Mouse (Mus musculus): Measurements from ENCODE around the gene Slco2a1. TPM values are rescaled to one million over a fixed set of nuclear protein-coding genes. Genes with fewer than 3 reads are reported as not detected.

The Slco2a1 gene
- polyA plus RNA-seq (2017; shearing (Covaris generic)), result 0.32 TPM

DNA sequence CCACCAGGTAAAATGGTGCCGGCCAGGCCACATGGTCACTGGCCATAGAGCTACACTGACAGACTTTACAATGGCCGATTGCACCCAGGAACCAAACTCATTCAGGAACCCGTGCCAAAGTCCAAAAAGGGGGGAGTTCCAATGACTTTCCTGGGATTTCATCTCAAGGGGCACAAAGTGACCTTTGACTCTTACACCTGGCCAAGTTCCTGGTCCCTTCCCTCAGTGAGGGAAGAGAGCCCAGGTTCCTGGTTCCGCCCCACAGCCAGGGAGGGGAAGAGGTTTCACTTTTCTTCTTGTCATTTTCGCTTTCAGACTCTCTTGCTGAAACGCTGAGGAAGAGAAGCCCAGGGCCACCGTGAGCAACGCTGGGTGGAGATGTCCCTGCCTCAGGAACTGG is at the start of gene Slco2a1:
Gene Slco2a1 (plus strand): TSS at position 251 of the 400 bp plus-strand sequence.

GRCm38 (mm10) chr9:103111621-103112470 is 123.3 kb downstream of the Slco2a1 start, which contains the start of gene Rab6b:
TSS of gene Rab6b (plus strand) at chr9:103111787.

Other genes with a start within 250 kb of the Slco2a1 start
- gene Ryk, start 153.8 kb upstream of the Slco2a1 start, polyA plus RNA-seq (2017; shearing (Covaris generic)), result 0.51 TPM
- 8.0 TPM for gene Rab6b, start 123.1 kb downstream of the Slco2a1 start, polyA plus RNA-seq (2017; shearing (Covaris generic))
- gene Srprb, start 213.4 kb downstream of the Slco2a1 start, polyA plus RNA-seq (2017; shearing (Covaris generic)), result 52.6 TPM
- gene Gm20425, start 241.6 kb downstream of the Slco2a1 start, polyA plus RNA-seq (2017; shearing (Covaris generic)), result 2.9 TPM
- gene Trf, start 241.7 kb downstream of the Slco2a1 start, polyA plus RNA-seq (2017; shearing (Covaris generic)), result 6.3 TPM

Data from CD4-positive, CD25-positive, alpha-beta regulatory T cell, adult 9 weeks (primary cell).